Mouse (Mus musculus): ENCODE data around the gene Nmb. TPM values are rescaled to one million over a fixed set of nuclear protein-coding genes. Genes with fewer than 3 reads are reported as not detected.

Gene Nmb
- polyA plus RNA-seq, 1 experiment from 2014 or later, result 7.5 TPM

- no peak for ATAC-seq (ENCODE audit: low read depth)
- H3K4me3 ChIP-seq, result no peak overlapping the region
- WGBS, result 94% methylated on average over 2 of the region's 2 CpGs
- no peak overlapping the region for H3K9ac ChIP-seq
- H3K9me3 ChIP-seq, result no peaks in the 10 kb centered on the region
- peaks cover 31% of the 10 kb centered on the region for H3K4me1 ChIP-seq (replicated peaks)
- H3K4me2 ChIP-seq, result no peak overlapping the region
- H3K36me3 ChIP-seq, result peaks cover 93% of the 10 kb centered on the region
- no peak overlapping the region for H3K27ac ChIP-seq (replicated peaks)
- H3K27me3 ChIP-seq, result peaks cover 4% of the 10 kb centered on the region; the same call in 1 of the 2 replicates
Observed at GRCm38 (mm10) chr7:80868686-80869085, 36.2 kb downstream of the Nmb start.

DNA sequence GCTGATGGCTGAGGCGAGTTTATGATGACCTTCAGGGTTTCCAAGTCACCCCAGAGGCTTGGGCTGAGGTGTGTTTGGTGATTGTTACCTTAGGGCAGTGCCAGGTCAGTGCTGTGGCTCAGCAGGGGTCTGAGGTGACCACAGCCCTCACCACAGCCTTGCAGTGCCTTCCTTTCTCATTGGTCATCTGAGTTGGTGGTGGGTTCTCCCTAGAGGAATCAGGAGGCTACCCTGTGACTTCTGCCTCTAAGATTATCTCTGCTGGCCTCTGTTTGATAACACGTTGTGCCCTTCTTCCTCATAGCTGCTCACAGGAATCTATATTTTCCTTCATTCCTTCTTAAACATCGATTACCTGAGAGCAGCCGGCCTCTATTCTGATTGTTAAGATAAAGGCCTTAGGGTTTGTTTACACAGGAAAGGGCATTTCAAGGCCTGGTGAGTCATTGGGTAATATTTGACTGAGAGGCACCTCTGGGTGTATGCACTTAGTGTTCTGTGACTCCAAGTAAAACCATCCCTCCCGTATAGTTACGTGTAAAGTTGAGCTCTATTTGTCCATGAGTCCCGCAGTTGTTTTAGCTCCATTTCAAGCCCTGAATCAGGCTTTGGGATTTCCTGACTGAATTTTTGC, 38.2 kb downstream of the Nmb start:
- 88% methylated on average over 7 of the region's 7 CpGs for WGBS
- Histone ChIP-seq H3K4me1 (replicated peaks) (peaks cover 52% of the 10 kb centered on the region), H3K27ac (replicated peaks) (no peak overlapping the region), H3K9me3 (no peaks in the 10 kb centered on the region), H3K36me3 (peaks cover 82% of the 10 kb centered on the region), H3K27me3 (no peaks in the 10 kb centered on the region), H3K4me2 (no peak overlapping the region), H3K9ac (no peak overlapping the region), H3K4me3 (no peak overlapping the region)
- ATAC-seq (ENCODE audit: low read depth), result no peak

DNA sequence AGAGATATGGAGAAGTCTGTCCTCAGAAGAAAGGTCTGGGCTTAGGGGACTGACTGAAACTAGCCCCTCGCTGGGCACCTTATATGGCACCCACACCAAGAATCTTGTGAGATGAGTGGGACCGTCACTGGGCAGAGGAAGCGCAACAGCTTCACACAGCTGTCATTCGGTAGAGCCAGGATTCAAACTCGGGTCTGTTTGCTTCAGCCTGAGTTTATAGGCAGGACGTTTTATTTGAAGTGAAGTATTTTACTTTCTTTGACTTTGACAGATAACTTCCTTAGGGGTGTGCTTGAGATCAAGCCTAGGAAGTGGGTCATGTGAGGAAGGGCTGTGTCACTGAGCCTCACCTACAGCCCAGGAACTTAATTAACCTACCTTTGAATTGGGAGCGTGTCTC, 39.4 kb downstream of the Nmb start:
- ATAC-seq (ENCODE audit: low read depth), result no peak
- H3K4me1 ChIP-seq (replicated peaks), result peaks cover 54% of the 10 kb centered on the region
- no peak overlapping the region for H3K27ac ChIP-seq (replicated peaks)
- H3K4me3 ChIP-seq, result no peak overlapping the region
- WGBS, result 93% methylated on average over 7 of the region's 7 CpGs
- peaks cover 76% of the 10 kb centered on the region for H3K36me3 ChIP-seq
- H3K27me3 ChIP-seq, result no peaks in the 10 kb centered on the region
- no peaks in the 10 kb centered on the region for H3K9me3 ChIP-seq
- H3K4me2 ChIP-seq, result no peak overlapping the region
- H3K9ac ChIP-seq, result no peak overlapping the region

DNA sequence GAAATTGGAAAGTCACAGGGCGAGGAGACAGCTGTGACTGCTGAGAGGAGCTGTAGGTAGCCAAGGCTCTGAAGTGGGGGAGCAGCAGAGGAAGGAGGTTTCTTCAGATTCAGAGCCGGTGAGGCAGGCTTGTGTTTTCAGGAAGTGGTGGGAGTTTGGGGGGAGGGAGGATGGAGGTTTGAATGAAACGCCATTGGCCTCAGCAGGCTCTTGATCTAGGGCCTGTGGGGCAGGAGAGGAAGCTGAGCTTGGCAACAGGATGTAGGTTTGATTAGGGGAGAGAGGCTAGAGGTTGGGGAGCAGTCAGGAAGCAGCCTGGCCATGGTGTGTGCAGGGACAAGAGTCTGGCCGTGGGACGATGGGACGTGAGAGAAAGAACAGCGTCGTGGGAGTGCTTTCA, 40.0 kb downstream of the Nmb start:
- Histone ChIP-seq H3K4me3 (no peak overlapping the region), H3K27me3 (no peaks in the 10 kb centered on the region), H3K4me2 (peak overlapping the region; percentile 22; the same call in 1 of the 2 replicates), H3K27ac (replicated peaks) (no peak overlapping the region), H3K4me1 (replicated peaks) (peaks cover 54% of the 10 kb centered on the region), H3K36me3 (peaks cover 69% of the 10 kb centered on the region), H3K9me3 (no peaks in the 10 kb centered on the region), H3K9ac (no peak overlapping the region)
- 86% methylated on average over 8 of the region's 8 CpGs for WGBS
- ATAC-seq (ENCODE audit: low read depth), result no peak

GRCm38 (mm10) chr7:80864151-80864550, 40.7 kb downstream of the Nmb start:
- no peaks in the 10 kb centered on the region for H3K27me3 ChIP-seq
- H3K4me3 ChIP-seq, result no peak overlapping the region; the same call in 1 of the 2 replicates
- no peaks in the 10 kb centered on the region for H3K9me3 ChIP-seq
- WGBS, result 64% methylated on average over 1 of the region's 1 CpGs
- no peak overlapping the region for H3K9ac ChIP-seq
- H3K4me1 ChIP-seq (replicated peaks), result peaks cover 54% of the 10 kb centered on the region
- peaks cover 62% of the 10 kb centered on the region for H3K36me3 ChIP-seq
- no peak for ATAC-seq (ENCODE audit: low read depth)
- H3K4me2 ChIP-seq, result peak overlapping the region; percentile 78
- no peak overlapping the region for H3K27ac ChIP-seq (replicated peaks)

GRCm38 (mm10) chr7:80863520-80863919, 41.4 kb downstream of the Nmb start:
- no peaks in the 10 kb centered on the region for H3K27me3 ChIP-seq
- H3K4me3 ChIP-seq, result peak overlapping the region; percentile 12; the same call in 1 of the 2 replicates
- peak overlapping the region; percentile 53 for H3K9ac ChIP-seq
- no peaks in the 10 kb centered on the region for H3K9me3 ChIP-seq
- ATAC-seq (ENCODE audit: low read depth), result no peak
- H3K4me1 ChIP-seq (replicated peaks), result peaks cover 54% of the 10 kb centered on the region
- no peak overlapping the region for H3K27ac ChIP-seq (replicated peaks)
- peaks cover 56% of the 10 kb centered on the region for H3K36me3 ChIP-seq
- H3K4me2 ChIP-seq, result peak overlapping the region; percentile 78
- 93% methylated on average over 5 of the region's 5 CpGs for WGBS

GRCm38 (mm10) chr7:80862475-80862874, 42.4 kb downstream of the Nmb start:
- no peak for ATAC-seq (ENCODE audit: low read depth)
- 87% methylated on average over 2 of the region's 2 CpGs for WGBS

DNA sequence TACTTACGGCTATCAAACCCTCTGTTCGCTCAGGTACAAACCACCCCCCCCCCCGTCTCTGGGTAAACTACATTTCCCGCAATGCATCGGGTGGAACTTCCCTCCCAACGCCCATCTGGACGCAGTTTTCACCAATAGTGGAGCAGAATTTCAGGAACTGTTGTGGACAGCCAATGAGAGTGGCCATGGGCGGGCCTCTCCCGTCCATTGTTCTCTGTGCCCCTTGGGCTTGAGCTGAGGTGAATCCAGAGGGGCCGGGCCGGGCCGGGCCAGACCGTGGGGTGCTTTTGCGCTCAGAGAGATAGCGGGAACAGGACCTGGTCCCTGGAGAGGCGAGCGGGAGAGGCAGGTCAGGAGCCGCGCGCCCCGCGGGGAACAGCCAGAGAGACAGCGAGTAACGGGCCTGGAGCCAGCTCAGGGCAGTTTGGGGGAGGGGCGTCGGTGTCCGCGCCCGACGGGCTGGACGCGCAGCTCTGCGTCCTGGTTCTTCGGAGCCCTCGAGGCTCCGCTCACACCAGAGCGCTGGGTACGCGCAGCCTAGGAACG, 44.1 kb downstream of the Nmb start, which contains the start of gene Zscan2:
Gene Zscan2 (plus strand): TSS at position 192 of the 546 bp plus-strand sequence.
- H3K27me3 ChIP-seq, result no peaks in the 10 kb centered on the region
- 0% methylated on average over 38 of the region's 40 CpGs for WGBS
- H3K4me2 ChIP-seq, result peak within 1 kb of the TSS; percentile 78
- peak; percentile 98 for ATAC-seq (ENCODE audit: low read depth)
- peaks cover 43% of the 10 kb centered on the region for H3K4me1 ChIP-seq (replicated peaks)
- H3K4me3 ChIP-seq, result peak within 1 kb of the TSS; percentile 82
- H3K36me3 ChIP-seq, result peaks cover 29% of the 10 kb centered on the region
- H3K27ac ChIP-seq (replicated peaks), result peak within 1 kb of the TSS; percentile 91
- peak within 1 kb of the TSS; percentile 86 for H3K9ac ChIP-seq
- no peaks in the 10 kb centered on the region for H3K9me3 ChIP-seq

More at GRCm38 (mm10) chr7:80862475-80862874, 42.4 kb downstream of the Nmb start:
- peaks cover 54% of the 10 kb centered on the region for H3K4me1 ChIP-seq (replicated peaks)
- H3K27me3 ChIP-seq, result no peaks in the 10 kb centered on the region
- H3K4me3 ChIP-seq, result peak overlapping the region; percentile 82
- H3K4me2 ChIP-seq, result peak overlapping the region; percentile 78
- H3K27ac ChIP-seq (replicated peaks), result no peak overlapping the region
- peaks cover 46% of the 10 kb centered on the region for H3K36me3 ChIP-seq
- no peaks in the 10 kb centered on the region for H3K9me3 ChIP-seq
- no peak overlapping the region for H3K9ac ChIP-seq

DNA sequence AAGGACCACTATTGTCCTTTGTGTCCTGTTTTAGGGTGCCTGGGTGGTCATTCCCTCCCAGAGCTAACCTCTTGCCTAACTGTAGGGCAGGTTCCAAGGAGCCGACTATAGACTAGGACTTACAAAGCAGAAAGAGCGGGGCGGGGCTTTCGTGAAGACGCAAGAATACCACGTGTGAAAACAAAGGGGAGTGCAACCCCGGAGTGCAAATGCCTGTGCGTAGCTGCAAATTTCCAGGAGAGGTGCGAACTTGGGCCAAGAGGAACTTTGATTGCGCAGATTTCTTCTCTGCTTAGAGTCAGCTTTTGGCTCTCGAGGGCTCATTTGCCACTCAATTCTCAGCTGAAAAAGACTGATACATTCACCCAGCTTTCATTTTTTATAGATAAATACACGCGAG, 44.6 kb downstream of the Nmb start:
- Histone ChIP-seq H3K4me1 (replicated peaks) (peaks cover 38% of the 10 kb centered on the region), H3K9ac (peak overlapping the region; percentile 79), H3K27me3 (no peaks in the 10 kb centered on the region), H3K36me3 (peaks cover 23% of the 10 kb centered on the region), H3K4me3 (peak overlapping the region; percentile 82), H3K27ac (replicated peaks) (0 out of 2 replicates have a peak overlapping the region, but pooled peaks have one; percentile 30), H3K9me3 (no peaks in the 10 kb centered on the region), H3K4me2 (peak overlapping the region; percentile 78)
- under 1% methylated on average over 13 of the region's 13 CpGs for WGBS
- ATAC-seq (ENCODE audit: low read depth), result peak; percentile 82

DNA sequence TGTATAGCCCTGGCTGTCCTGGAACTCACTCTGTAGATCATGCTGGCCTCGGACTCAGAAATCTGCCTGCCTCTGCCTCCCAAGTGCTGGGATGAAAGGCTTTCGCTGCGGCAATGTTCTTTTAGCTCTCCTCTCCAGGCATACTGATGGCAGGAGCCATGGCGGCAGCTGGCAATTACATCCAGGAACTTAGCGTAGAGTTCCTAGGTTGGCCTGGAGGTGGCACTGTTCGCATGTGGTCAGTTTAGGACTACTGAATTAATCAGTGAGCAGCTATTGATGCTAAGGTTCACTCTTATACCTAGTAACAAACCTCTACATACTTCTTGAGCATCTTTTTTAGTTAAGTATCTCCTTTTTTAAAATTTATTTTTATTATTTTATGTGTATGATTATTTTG, 47.7 kb downstream of the Nmb start:
- H3K4me1 ChIP-seq (replicated peaks), result peaks cover 7% of the 10 kb centered on the region
- no peaks in the 10 kb centered on the region for H3K36me3 ChIP-seq
- no peak for ATAC-seq (ENCODE audit: low read depth)
- H3K27me3 ChIP-seq, result no peaks in the 10 kb centered on the region
- WGBS, result 28% methylated on average over 6 of the region's 6 CpGs
- no peak overlapping the region for H3K9ac ChIP-seq
- no peaks in the 10 kb centered on the region for H3K9me3 ChIP-seq
- no peak overlapping the region for H3K4me2 ChIP-seq
- no peak overlapping the region for H3K27ac ChIP-seq (replicated peaks)
- H3K4me3 ChIP-seq, result no peak overlapping the region

DNA sequence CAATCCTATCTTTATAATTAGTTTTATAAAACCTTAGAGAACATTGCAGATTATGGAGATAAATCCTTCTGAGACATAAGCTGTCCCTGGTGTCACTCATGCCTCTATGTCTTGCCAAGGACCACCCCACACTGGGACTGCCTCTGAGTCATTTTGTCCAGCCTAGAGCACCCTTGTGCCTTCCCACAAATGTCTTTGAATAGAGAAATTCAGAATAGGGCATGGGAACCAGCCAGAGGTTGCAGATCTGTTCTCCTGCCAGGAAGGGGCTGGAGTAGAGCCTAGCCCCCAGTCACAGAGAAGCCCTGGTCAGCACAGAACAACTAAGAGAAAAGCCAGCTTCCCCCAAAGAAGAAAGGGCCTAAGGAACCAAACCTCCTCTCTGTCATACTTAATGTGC, 49.6 kb downstream of the Nmb start:
- Histone ChIP-seq H3K4me3 (no peak overlapping the region), H3K4me1 (replicated peaks) (no peaks in the 10 kb centered on the region), H3K27me3 (no peaks in the 10 kb centered on the region), H3K4me2 (no peak overlapping the region), H3K9me3 (no peaks in the 10 kb centered on the region), H3K27ac (replicated peaks) (no peak overlapping the region), H3K9ac (no peak overlapping the region), H3K36me3 (no peaks in the 10 kb centered on the region)
- ATAC-seq (ENCODE audit: low read depth), result no peak

- H3K27me3 ChIP-seq, result no peaks in the 10 kb centered on the region
- H3K4me1 ChIP-seq (replicated peaks), result no peaks in the 10 kb centered on the region
- no peaks in the 10 kb centered on the region for H3K9me3 ChIP-seq
- WGBS, result 94% methylated on average over 3 of the region's 3 CpGs
- H3K4me2 ChIP-seq, result no peak overlapping the region
- H3K4me3 ChIP-seq, result no peak overlapping the region
- no peak overlapping the region for H3K9ac ChIP-seq
- ATAC-seq (ENCODE audit: low read depth), result no peak
- H3K36me3 ChIP-seq, result no peaks in the 10 kb centered on the region
- H3K27ac ChIP-seq (replicated peaks), result no peak overlapping the region
Observed at GRCm38 (mm10) chr7:80853218-80853617, 51.7 kb downstream of the Nmb start.
